Mouse (Mus musculus) midbrain, embryonic 11.5 days (tissue): ENCODE measurements at regions not wholly inside any gene's neighbourhood (a gene's known extent, or its start where the extent isn't known, plus 50 kb on each side); places are given as distances from the start of the nearest gene placed in this dataset.

Experiments
- ATAC-seq: fragments of 200-750 bp; cut with Nextera tagmentation; 2 replicates; pipeline ENCODE4 v1.8.0; 2017; ENCODE audit warnings: moderate TSS enrichment, moderate library complexity; ENCODE audit not compliant: low FRiP score
- DNase-seq: peaks from one replicate; pipeline ENCODE4 v3.0.0; 2015; ENCODE audit warnings: low spot score; ENCODE audit errors: missing footprints
- H3K27ac ChIP-seq: fragments of 300-500 bp; sonication (generic); 2 replicates; pipeline ENCODE4 v1.5.1; 2014; ENCODE audit warnings: low read depth, low read length
- H3K27me3 ChIP-seq: fragments of 300-500 bp; sonication (generic); 2 replicates; pipeline ENCODE4 v1.6.1; 2014; ENCODE audit warnings: mild to moderate bottlenecking, low read length, moderate library complexity, mixed read lengths; ENCODE audit not compliant: control insufficient read depth, insufficient read depth
- H3K36me3 ChIP-seq: fragments of 300-500 bp; sonication (generic); 2 replicates; pipeline ENCODE4 v1.6.1; 2014; ENCODE audit warnings: mild to moderate bottlenecking, low read length, moderate library complexity, mixed read lengths; ENCODE audit not compliant: control insufficient read depth, insufficient read depth
- H3K4me1 ChIP-seq: fragments of 300-500 bp; sonication (generic); 2 replicates; pipeline ENCODE4 v1.6.1; 2014; ENCODE audit warnings: low read length; ENCODE audit not compliant: control insufficient read depth, insufficient read depth
- H3K4me2 ChIP-seq: fragments of 300-500 bp; sonication (generic); 2 replicates; pipeline ENCODE4 v1.6.1; 2014; ENCODE audit warnings: mild to moderate bottlenecking, moderate library complexity
- H3K4me3 ChIP-seq: fragments of 300-500 bp; sonication (generic); 2 replicates; pipeline ENCODE4 v1.5.1; 2014; ENCODE audit warnings: low read depth, low read length
- H3K9ac ChIP-seq: fragments of 300-500 bp; sonication (generic); 2 replicates; pipeline ENCODE4 v1.6.1; 2014; ENCODE audit warnings: low read length
- H3K9me3 ChIP-seq: fragments of 300-500 bp; sonication (generic); 2 replicates; pipeline ENCODE4 v1.6.1; 2016; ENCODE audit warnings: low read length; ENCODE audit not compliant: control insufficient read depth
- WGBS: fragments of 180-500 bp; shearing (Covaris S2); extraction: QIAGEN DNeasy Blood & Tissue Kit; methylation state at CpG from one replicate; pipeline ENCODE4 v1.1.7; 2014; 5-methylcytosine and 5-hydroxymethylcytosine counted together

GRCm38 (mm10) chr13:84637606-84638005 lies 415.5 kb downstream of the Tmem161b start:
- no peak overlapping the region for H3K4me2 ChIP-seq
- DNase-seq (peak; percentile 80), ATAC-seq (no peak)
- H3K9me3 ChIP-seq, result no peaks in the 10 kb centered on the region
- 94% methylated on average over 1 of the region's 1 CpGs for WGBS
- H3K36me3 ChIP-seq, result no peaks in the 10 kb centered on the region
- H3K27ac ChIP-seq, result no peak overlapping the region
- H3K4me1 ChIP-seq, result 0 out of 2 replicates have a peak, but pooled peaks cover 5% of the 10 kb centered on the region
- no peak overlapping the region for H3K4me3 ChIP-seq
- no peaks in the 10 kb centered on the region; the same call in 1 of the 2 replicates for H3K27me3 ChIP-seq
- H3K9ac ChIP-seq, result no peak overlapping the region

GRCm38 (mm10) chr13:84638401-84638934 lies 416.4 kb downstream of the Tmem161b start:
- no peak overlapping the region for H3K4me2 ChIP-seq
- 53% methylated on average over 4 of the region's 4 CpGs for WGBS
- 0 out of 2 replicates have a peak, but pooled peaks cover 5% of the 10 kb centered on the region for H3K4me1 ChIP-seq
- H3K4me3 ChIP-seq, result no peak overlapping the region
- no peaks in the 10 kb centered on the region for H3K36me3 ChIP-seq
- no peak overlapping the region for H3K9ac ChIP-seq
- no peaks in the 10 kb centered on the region for H3K27me3 ChIP-seq
- DNase-seq (no peak), ATAC-seq (no peak)
- no peaks in the 10 kb centered on the region for H3K9me3 ChIP-seq
- peak overlapping the region; percentile 20; the same call in 1 of the 2 replicates for H3K27ac ChIP-seq

GRCm38 (mm10) chr13:84639087-84640022 lies 417.3 kb downstream of the Tmem161b start:
- H3K4me1 ChIP-seq, result 0 out of 2 replicates have a peak, but pooled peaks cover 5% of the 10 kb centered on the region
- no peak overlapping the region for H3K4me2 ChIP-seq
- H3K9me3 ChIP-seq, result no peaks in the 10 kb centered on the region
- H3K9ac ChIP-seq, result no peak overlapping the region
- no peaks in the 10 kb centered on the region for H3K36me3 ChIP-seq
- peak; percentile 92 for ATAC-seq
- H3K4me3 ChIP-seq, result no peak overlapping the region
- H3K27me3 ChIP-seq, result no peaks in the 10 kb centered on the region
- WGBS, result 33% methylated on average over 6 of the region's 6 CpGs
- H3K27ac ChIP-seq, result no peak overlapping the region
- peak; percentile 89 for DNase-seq

GRCm38 (mm10) chr13:84644024-84644423 lies 421.9 kb downstream of the Tmem161b start:
- Histone ChIP-seq H3K36me3 (no peaks in the 10 kb centered on the region), H3K4me3 (no peak overlapping the region), H3K9ac (no peak overlapping the region), H3K4me1 (0 out of 2 replicates have a peak, but pooled peaks cover 3% of the 10 kb centered on the region), H3K4me2 (no peak overlapping the region), H3K27ac (no peak overlapping the region), H3K27me3 (no peaks in the 10 kb centered on the region), H3K9me3 (no peaks in the 10 kb centered on the region)
- ATAC-seq, result no peak
- peak; percentile 41 for DNase-seq
- WGBS, result 95% methylated on average over 4 of the region's 4 CpGs

- no peaks in the 10 kb centered on the region for H3K36me3 ChIP-seq
- H3K9ac ChIP-seq, result no peak overlapping the region
- no peaks in the 10 kb centered on the region for H3K9me3 ChIP-seq
- no peak overlapping the region for H3K4me3 ChIP-seq
- no peaks in the 10 kb centered on the region for H3K4me1 ChIP-seq
- no peak overlapping the region for H3K27ac ChIP-seq
- no peak overlapping the region for H3K4me2 ChIP-seq
- WGBS, result 71% methylated on average over 1 of the region's 1 CpGs
- DNase-seq (peak; percentile 1), ATAC-seq (no peak)
- no peaks in the 10 kb centered on the region for H3K27me3 ChIP-seq
These were observed 424.8 kb downstream of the Tmem161b start for GRCm38 (mm10) chr13:84646899-84647298.

- 69% methylated on average over 1 of the region's 1 CpGs for WGBS
- H3K27me3 ChIP-seq, result no peaks in the 10 kb centered on the region
These were observed 426.0 kb downstream of the Tmem161b start for GRCm38 (mm10) chr13:84648056-84648455.

GRCm38 (mm10) chr13:84663967-84664366 lies 441.9 kb downstream of the Tmem161b start:
- no peak overlapping the region for H3K27ac ChIP-seq
- H3K4me2 ChIP-seq, result no peak overlapping the region
- H3K27me3 ChIP-seq, result no peaks in the 10 kb centered on the region
- DNase-seq, result peak; percentile 10
- ATAC-seq, result no peak
- no peak overlapping the region for H3K4me3 ChIP-seq
- H3K36me3 ChIP-seq, result no peaks in the 10 kb centered on the region
- 87% methylated on average over 2 of the region's 2 CpGs for WGBS
- H3K9ac ChIP-seq, result no peak overlapping the region
- no peaks in the 10 kb centered on the region for H3K4me1 ChIP-seq
- no peaks in the 10 kb centered on the region for H3K9me3 ChIP-seq

More at GRCm38 (mm10) chr13:84648056-84648455, 426.0 kb downstream of the Tmem161b start:
- Histone ChIP-seq H3K9ac (no peak overlapping the region), H3K4me3 (no peak overlapping the region), H3K4me1 (no peaks in the 10 kb centered on the region), H3K9me3 (no peaks in the 10 kb centered on the region), H3K27ac (no peak overlapping the region), H3K4me2 (no peak overlapping the region), H3K36me3 (no peaks in the 10 kb centered on the region)
- ATAC-seq, result no peak
- DNase-seq, result no peak

GRCm38 (mm10) chr13:84680971-84681370 lies 458.9 kb downstream of the Tmem161b start:
- WGBS, result 57% methylated on average over 2 of the region's 2 CpGs
- DNase-seq (peak; percentile 51), ATAC-seq (no peak)

GRCm38 (mm10) chr13:84685930-84686329 lies 463.8 kb downstream of the Tmem161b start:
- H3K4me1 ChIP-seq, result no peaks in the 10 kb centered on the region
- H3K4me2 ChIP-seq, result no peak overlapping the region
- no peak overlapping the region for H3K27ac ChIP-seq
- ATAC-seq (no peak), DNase-seq (no peak)
- no peaks in the 10 kb centered on the region for H3K36me3 ChIP-seq
- no peaks in the 10 kb centered on the region for H3K9me3 ChIP-seq
- H3K27me3 ChIP-seq, result no peaks in the 10 kb centered on the region
- 62% methylated on average over 2 of the region's 2 CpGs for WGBS
- no peak overlapping the region for H3K4me3 ChIP-seq
- H3K9ac ChIP-seq, result no peak overlapping the region

More at GRCm38 (mm10) chr13:84680971-84681370, 458.9 kb downstream of the Tmem161b start:
- Histone ChIP-seq H3K4me2 (no peak overlapping the region), H3K4me3 (no peak overlapping the region), H3K27me3 (no peaks in the 10 kb centered on the region), H3K36me3 (no peaks in the 10 kb centered on the region), H3K9me3 (no peaks in the 10 kb centered on the region), H3K27ac (no peak overlapping the region), H3K9ac (no peak overlapping the region), H3K4me1 (no peaks in the 10 kb centered on the region)
